Mouse (Mus musculus) kidney, postnatal 0 days (tissue): Measurements from ENCODE around the gene Map2k3. TPM values are rescaled to one million over a fixed set of nuclear protein-coding genes. Genes with fewer than 3 reads are reported as not detected.

ENCODE experiments used
- ATAC-seq: fragments of 200-750 bp; cut with Nextera tagmentation; replicated peaks from 2 replicates; pipeline ENCODE4 v1.8.0; 2017; ENCODE audit warnings: low read depth, moderate number of reproducible peaks, moderate TSS enrichment, moderate library complexity; ENCODE audit not compliant: low FRiP score
- DNase-seq: peaks from one replicate; pipeline ENCODE4 v3.0.0-alpha.2; 2016; ENCODE audit warnings: low spot score
- H3K27ac ChIP-seq: fragments of 300-500 bp; sonication (generic); 2 replicates; pipeline ENCODE4 v1.5.1; 2014; ENCODE audit warnings: mild to moderate bottlenecking
- H3K27me3 ChIP-seq: fragments of 300-500 bp; sonication (generic); 2 replicates; pipeline ENCODE4 v1.6.1; 2014; ENCODE audit warnings: low read length, mixed read lengths; ENCODE audit not compliant: insufficient read depth
- H3K36me3 ChIP-seq: fragments of 300-500 bp; sonication (generic); 2 replicates; pipeline ENCODE4 v1.6.1; 2014; ENCODE audit warnings: low read length, mixed read lengths; ENCODE audit not compliant: insufficient read depth
- H3K4me1 ChIP-seq: fragments of 300-500 bp; sonication (generic); replicated peaks from 2 replicates; pipeline ENCODE4 v1.6.1; 2014; ENCODE audit warnings: antibody characterized with exemption, low read length, mixed read lengths; ENCODE audit not compliant: insufficient read depth
- H3K4me2 ChIP-seq: fragments of 300-500 bp; sonication (generic); 2 replicates; pipeline ENCODE4 v1.6.1; 2014; ENCODE audit warnings: mild to moderate bottlenecking, low read length, moderate library complexity, mixed read lengths
- H3K4me3 ChIP-seq: fragments of 300-500 bp; sonication (generic); replicated peaks from 2 replicates; pipeline ENCODE4 v1.5.1; 2014; ENCODE audit warnings: low read depth, low read length
- H3K9ac ChIP-seq: fragments of 300-500 bp; sonication (generic); 2 replicates; pipeline ENCODE4 v1.6.1; 2014; ENCODE audit warnings: low read depth, low read length
- H3K9me3 ChIP-seq: fragments of 300-500 bp; sonication (generic); replicated peaks from 2 replicates; pipeline ENCODE4 v1.6.1; 2016; ENCODE audit warnings: low read length, inconsistent platforms, mixed read lengths
- CTCF ChIP-seq: IDR thresholded peaks from 2 replicates; pipeline ENCODE4 v1.5.1; 2016; ENCODE audit warnings: antibody characterized with exemption, low read depth, mild to moderate bottlenecking, moderate library complexity
- WGBS: fragments of 180-500 bp; shearing (Covaris S2); extraction: QIAGEN DNeasy Blood & Tissue Kit; methylation state at CpG from one replicate; pipeline ENCODE4 v1.1.7; 2014; 5-methylcytosine and 5-hydroxymethylcytosine counted together
- polyA plus RNA-seq: library from polyadenylated mRNA; unstranded; fragments of >200 nt; fragmentation: Nextera tagmentation; extraction: Ambion mirVana; gene quantifications from 2 replicates; pipeline ENCODE4 v1.2.1, GENCODE M21; 2015

The Map2k3 gene
- polyA plus RNA-seq, 1 experiment from 2014 or later = 83.5 TPM

GRCm38 (mm10) chr11:60895915-60896314, 35.9 kb upstream of the Map2k3 start:
- H3K9ac ChIP-seq = no peak overlapping the region
- no peak for TF ChIP-seq CTCF
- no peak overlapping the region for H3K4me3 ChIP-seq
- H3K9me3 ChIP-seq = no peaks in the 10 kb centered on the region
- no peaks in the 10 kb centered on the region for H3K27me3 ChIP-seq
- H3K4me1 ChIP-seq = 0 out of 2 replicates have a peak, but pooled peaks cover 4% of the 10 kb centered on the region
- peak overlapping the region; percentile 25; the same call in 1 of the 2 replicates for H3K27ac ChIP-seq
- ATAC-seq (peak; percentile 61), DNase-seq (peak; percentile 81)
- WGBS = 7% methylated on average over 4 of the region's 4 CpGs
- no peak overlapping the region for H3K4me2 ChIP-seq
- no peaks in the 10 kb centered on the region for H3K36me3 ChIP-seq

DNA sequence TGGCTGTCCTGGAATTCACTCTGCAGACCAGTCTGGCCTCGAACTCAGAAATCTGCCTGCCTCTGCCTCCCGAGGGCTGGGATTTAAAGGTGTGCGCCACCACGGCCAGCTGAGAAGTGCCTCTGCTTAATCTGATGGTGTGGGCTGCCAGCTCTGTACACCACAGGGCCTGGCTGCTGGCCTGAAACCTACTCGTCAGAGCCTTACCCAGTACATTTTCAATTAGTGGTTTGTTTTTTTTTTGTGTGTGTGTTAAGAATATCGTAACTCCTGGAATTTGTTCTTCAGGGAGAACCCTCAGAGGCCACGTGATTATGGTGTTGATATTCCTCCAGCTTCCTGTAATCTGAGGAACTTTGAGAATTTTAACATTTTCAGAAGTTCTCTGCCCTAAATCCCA, 29.8 kb upstream of the Map2k3 start:
- DNase-seq = no peak
- 67% methylated on average over 7 of the region's 7 CpGs for WGBS
- no peak for TF ChIP-seq CTCF

GRCm38 (mm10) chr11:60902486-60902885, 29.3 kb upstream of the Map2k3 start:
- Histone ChIP-seq H3K36me3 (peaks cover 28% of the 10 kb centered on the region; the same call in 1 of the 2 replicates), H3K27me3 (no peaks in the 10 kb centered on the region), H3K4me3 (no peak overlapping the region), H3K4me1 (no peaks in the 10 kb centered on the region), H3K4me2 (no peak overlapping the region), H3K9me3 (no peaks in the 10 kb centered on the region), H3K9ac (no peak overlapping the region), H3K27ac (peak overlapping the region; percentile 36; the same call in 1 of the 2 replicates)
- 39% methylated on average over 4 of the region's 4 CpGs for WGBS
- ATAC-seq (peak; percentile 65), DNase-seq (no peak)
- no peak for TF ChIP-seq CTCF

More for the DNA sequence above, 29.8 kb upstream of the Map2k3 start:
- Histone ChIP-seq H3K4me3 (no peak overlapping the region), H3K27me3 (no peaks in the 10 kb centered on the region), H3K4me1 (no peaks in the 10 kb centered on the region), H3K9ac (no peak overlapping the region), H3K36me3 (peaks cover 28% of the 10 kb centered on the region; the same call in 1 of the 2 replicates), H3K27ac (peak overlapping the region; percentile 36; the same call in 1 of the 2 replicates), H3K4me2 (no peak overlapping the region), H3K9me3 (no peaks in the 10 kb centered on the region)
- no peak for ATAC-seq

GRCm38 (mm10) chr11:60903661-60904061, 28.2 kb upstream of the Map2k3 start:
- no peaks in the 10 kb centered on the region for H3K27me3 ChIP-seq
- ATAC-seq (no peak), DNase-seq (no peak)
- H3K9ac ChIP-seq = no peak overlapping the region
- WGBS = 84% methylated on average over 6 of the region's 6 CpGs
- H3K4me1 ChIP-seq = no peaks in the 10 kb centered on the region
- TF ChIP-seq CTCF = no peak
- H3K27ac ChIP-seq = no peak overlapping the region
- no peak overlapping the region for H3K4me2 ChIP-seq
- no peak overlapping the region for H3K4me3 ChIP-seq
- peaks cover 28% of the 10 kb centered on the region; the same call in 1 of the 2 replicates for H3K36me3 ChIP-seq
- H3K9me3 ChIP-seq = no peaks in the 10 kb centered on the region

- Histone ChIP-seq H3K27ac (no peak overlapping the region), H3K4me2 (no peak overlapping the region), H3K27me3 (no peaks in the 10 kb centered on the region), H3K4me3 (no peak overlapping the region), H3K36me3 (peaks cover 28% of the 10 kb centered on the region; the same call in 1 of the 2 replicates), H3K4me1 (no peaks in the 10 kb centered on the region), H3K9me3 (no peaks in the 10 kb centered on the region), H3K9ac (no peak overlapping the region)
- WGBS = 95% methylated on average over 10 of the region's 10 CpGs
- DNase-seq = no peak
- TF ChIP-seq CTCF = no peak
- no peak for ATAC-seq
These were observed 26.3 kb upstream of the Map2k3 start for GRCm38 (mm10) chr11:60905407-60906120.

DNA sequence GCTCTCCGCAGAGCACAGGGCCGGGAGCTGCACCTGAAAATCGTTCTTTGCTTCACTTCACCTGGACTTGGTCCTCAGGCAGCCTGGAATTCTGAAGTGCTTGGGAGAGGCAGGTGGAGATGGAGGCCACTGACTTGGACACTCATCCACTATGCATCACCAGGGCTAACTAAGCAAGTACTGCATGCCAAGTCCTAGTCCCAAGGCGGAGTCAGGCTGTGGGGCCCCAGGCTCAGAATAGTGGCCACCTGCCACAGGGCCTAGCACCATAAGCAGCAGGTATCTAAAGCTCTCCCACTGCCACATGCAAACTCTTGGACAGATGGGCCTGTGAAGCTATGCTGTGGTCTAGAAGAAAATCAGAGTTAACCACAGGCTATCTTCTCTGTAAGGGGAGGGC, 25.4 kb upstream of the Map2k3 start:
- DNase-seq = no peak

More for the DNA sequence above, 25.4 kb upstream of the Map2k3 start:
- Histone ChIP-seq H3K36me3 (peaks cover 28% of the 10 kb centered on the region; the same call in 1 of the 2 replicates), H3K27ac (no peak overlapping the region), H3K4me2 (no peak overlapping the region), H3K4me1 (no peaks in the 10 kb centered on the region), H3K27me3 (no peaks in the 10 kb centered on the region), H3K9ac (no peak overlapping the region), H3K4me3 (no peak overlapping the region), H3K9me3 (no peaks in the 10 kb centered on the region)
- 82% methylated on average over 4 of the region's 4 CpGs for WGBS
- no peak for TF ChIP-seq CTCF
- no peak for ATAC-seq
